Mouse (Mus musculus): ENCODE measurements at regions not wholly inside any gene's neighbourhood (a gene's known extent, or its start where the extent isn't known, plus 50 kb on each side); places are given as distances from the start of the nearest gene placed in this dataset.

DNA sequence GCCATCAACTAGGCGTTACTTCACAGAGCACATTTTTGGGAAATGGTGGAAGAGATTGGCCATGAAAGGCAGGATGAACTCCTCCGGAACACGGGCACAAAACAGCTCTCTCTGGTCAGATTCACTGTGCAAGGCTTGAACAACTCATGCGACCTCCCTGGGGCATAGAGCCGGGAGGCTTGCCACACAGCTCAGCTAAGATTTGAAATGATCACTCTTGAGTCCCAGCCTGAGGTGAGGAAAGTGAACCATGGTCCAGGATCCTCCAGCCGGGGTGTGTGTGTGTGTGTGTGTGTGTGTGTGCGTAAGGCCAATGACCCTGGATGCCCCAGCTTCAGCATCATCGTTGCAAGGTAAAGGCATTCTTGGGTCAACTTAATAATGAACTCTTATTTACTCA is 237.5 kb downstream of the Gm45692 start:
- TF ChIP-seq CTCF (IDR thresholded peaks at IDR 0.05; ENCODE audit: low read depth, low read length) (no peak), POLR2A (IDR thresholded peaks at IDR 0.05; ENCODE audit: insufficient read depth, low read length) (no peak), EP300 (IDR thresholded peaks at IDR 0.05; ENCODE audit: insufficient read depth, low read depth, low read length) (no peak)
